Mouse (Mus musculus) right cerebral cortex, adult 18-20 months (tissue): ENCODE data around the gene Pdcd1lg2.

Source experiments
- DNase-seq: peaks from one replicate; pipeline ENCODE4 v3.0.0; 2022; ENCODE audit warnings: mixed read lengths

Gene Pdcd1lg2

GRCm38 (mm10) chr19:29419946-29420345 is 9.2 kb downstream of the Pdcd1lg2 start:
- no peak for DNase-seq

GRCm38 (mm10) chr19:29420397-29420796 is 9.7 kb downstream of the Pdcd1lg2 start:
- no peak for DNase-seq

GRCm38 (mm10) chr19:29422013-29422645 is 11.4 kb downstream of the Pdcd1lg2 start:
- no peak for DNase-seq

- no peak for DNase-seq
These were observed 12.1 kb downstream of the Pdcd1lg2 start for GRCm38 (mm10) chr19:29422796-29423195.

GRCm38 (mm10) chr19:29430516-29430915 is 19.8 kb downstream of the Pdcd1lg2 start:
- no peak for DNase-seq

- DNase-seq = no peak
These were observed 20.2 kb downstream of the Pdcd1lg2 start for GRCm38 (mm10) chr19:29430953-29431352.

GRCm38 (mm10) chr19:29436793-29437479 is 26.2 kb downstream of the Pdcd1lg2 start:
- no peak for DNase-seq

- no peak for DNase-seq
These were observed 27.1 kb downstream of the Pdcd1lg2 start for GRCm38 (mm10) chr19:29437849-29438248.

- DNase-seq = no peak
These were observed 28.5 kb downstream of the Pdcd1lg2 start for GRCm38 (mm10) chr19:29439242-29439641.

- DNase-seq = no peak
These were observed 31.8 kb downstream of the Pdcd1lg2 start for GRCm38 (mm10) chr19:29442492-29442891.

GRCm38 (mm10) chr19:29444364-29444763 is 33.6 kb downstream of the Pdcd1lg2 start:
- DNase-seq = no peak

GRCm38 (mm10) chr19:29448373-29448772 is 37.7 kb downstream of the Pdcd1lg2 start:
- no peak for DNase-seq

GRCm38 (mm10) chr19:29450376-29450775 is 39.7 kb downstream of the Pdcd1lg2 start:
- DNase-seq = peak; percentile 39

- peak; percentile 20 for DNase-seq
These were observed 43.5 kb downstream of the Pdcd1lg2 start for GRCm38 (mm10) chr19:29454141-29454601.

GRCm38 (mm10) chr19:29455156-29455555 is 44.4 kb downstream of the Pdcd1lg2 start:
- no peak for DNase-seq

GRCm38 (mm10) chr19:29457982-29458381 is 47.3 kb downstream of the Pdcd1lg2 start:
- DNase-seq = no peak

GRCm38 (mm10) chr19:29462462-29462861 is 51.7 kb downstream of the Pdcd1lg2 start:
- DNase-seq = no peak

- DNase-seq = no peak
These were observed 53.1 kb downstream of the Pdcd1lg2 start for GRCm38 (mm10) chr19:29463645-29464395.

GRCm38 (mm10) chr19:29466819-29467218 is 56.1 kb downstream of the Pdcd1lg2 start:
- no peak for DNase-seq

- no peak for DNase-seq
These were observed 58.4 kb downstream of the Pdcd1lg2 start for GRCm38 (mm10) chr19:29468941-29469685.

GRCm38 (mm10) chr19:29469686-29470254 is 59.1 kb downstream of the Pdcd1lg2 start:
- no peak for DNase-seq

GRCm38 (mm10) chr19:29470652-29471051 is 59.9 kb downstream of the Pdcd1lg2 start:
- no peak for DNase-seq

- no peak for DNase-seq
These were observed 61.7 kb downstream of the Pdcd1lg2 start for GRCm38 (mm10) chr19:29472424-29472823.
